Mouse (Mus musculus): Measurements from ENCODE around the gene Klf4. TPM values are rescaled to one million over a fixed set of nuclear protein-coding genes. Genes with fewer than 3 reads are reported as not detected.

Gene Klf4
- polyA plus RNA-seq, 1 experiment from 2014 or later = 2.7 TPM

DNA sequence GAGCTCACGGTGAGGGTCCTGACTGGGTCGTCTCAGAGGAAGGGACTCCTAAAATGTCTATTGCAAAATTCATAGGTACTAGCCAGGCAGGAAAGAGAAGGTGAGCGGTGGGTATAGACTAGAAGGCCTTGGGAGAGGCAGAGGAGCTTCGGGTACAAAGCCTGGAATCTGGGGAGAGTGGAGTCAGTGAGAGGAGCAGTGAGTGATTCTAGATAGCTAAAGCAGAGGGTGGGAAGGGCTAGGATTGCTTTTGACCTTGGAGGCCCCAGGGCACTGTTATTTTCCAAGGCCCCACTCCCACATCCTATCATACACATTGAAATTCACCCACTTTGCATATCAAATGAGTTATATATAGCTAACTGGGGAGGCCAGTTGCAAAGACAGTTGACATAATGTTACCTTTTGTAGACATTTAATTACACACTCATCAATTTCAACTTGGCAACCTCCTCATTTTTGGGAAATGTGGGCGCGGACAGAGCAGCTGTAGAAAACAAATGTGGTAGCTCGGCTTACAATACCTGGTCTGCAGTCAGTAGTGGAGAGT, 55.0 kb downstream of the Klf4 start:
- H3K4me2 ChIP-seq = no peak overlapping the region
- 0 out of 2 replicates have a peak, but pooled peaks cover 12% of the 10 kb centered on the region for H3K4me1 ChIP-seq (replicated peaks)
- no peaks in the 10 kb centered on the region for H3K27me3 ChIP-seq
- no peak overlapping the region for H3K9ac ChIP-seq
- no peak for ATAC-seq (ENCODE audit: low FRiP score, low read depth)
- no peaks in the 10 kb centered on the region for H3K9me3 ChIP-seq
- H3K27ac ChIP-seq (replicated peaks) = no peak overlapping the region
- 87% methylated on average over 7 of the region's 7 CpGs for WGBS
- H3K36me3 ChIP-seq = no peaks in the 10 kb centered on the region
- H3K4me3 ChIP-seq = no peak overlapping the region

Other genes starting within 250 kb of the Klf4 start
- gene Rad23b, start 182.4 kb downstream of the Klf4 start, polyA plus RNA-seq (2015; fragmentation: Nextera tagmentation; extraction: Ambion mirVana) = 92.0 and 98.5 TPM in 2 replicates

Data from hindbrain, embryonic 15.5 days (tissue).